Mouse (Mus musculus): ENCODE measurements around the gene Fgr.
A peak's percentile ranks its signal among the peaks of the same experiment; 100 is the strongest.

Gene Fgr

GRCm38 (mm10) chr4:132959679-132960045, 14.2 kb upstream of the Fgr start:
- peak; percentile 96 for DNase-seq (ENCODE audit: low spot score)

GRCm38 (mm10) chr4:132960313-132960712, 13.6 kb upstream of the Fgr start:
- peak; percentile 70 for DNase-seq (ENCODE audit: low spot score)

- peak; percentile 54 for DNase-seq (ENCODE audit: low spot score)
These were observed 12.8 kb upstream of the Fgr start for GRCm38 (mm10) chr4:132960864-132961639.

GRCm38 (mm10) chr4:132961866-132962265, 12.0 kb upstream of the Fgr start:
- peak; percentile 83 for DNase-seq (ENCODE audit: low spot score)

- no peak for DNase-seq (ENCODE audit: low spot score)
These were observed 11.3 kb upstream of the Fgr start for GRCm38 (mm10) chr4:132962628-132963027.

GRCm38 (mm10) chr4:132963436-132963835, 10.5 kb upstream of the Fgr start:
- DNase-seq (ENCODE audit: low spot score): peak; percentile 78

- DNase-seq (ENCODE audit: low spot score): no peak
These were observed 9.8 kb upstream of the Fgr start for GRCm38 (mm10) chr4:132964064-132964463.

GRCm38 (mm10) chr4:132964473-132964872, 9.4 kb upstream of the Fgr start:
- DNase-seq (ENCODE audit: low spot score): no peak

- no peak for DNase-seq (ENCODE audit: low spot score)
These were observed 5.6 kb upstream of the Fgr start for GRCm38 (mm10) chr4:132968105-132968938.

- peak; percentile 71 for DNase-seq (ENCODE audit: low spot score)
These were observed 2.3 kb upstream of the Fgr start for GRCm38 (mm10) chr4:132971601-132972000.

- DNase-seq (ENCODE audit: low spot score): no peak
These were observed 1.8 kb upstream of the Fgr start for GRCm38 (mm10) chr4:132972101-132972500.

- no peak for DNase-seq (ENCODE audit: low spot score)
These were observed 1.3 kb upstream of the Fgr start for GRCm38 (mm10) chr4:132972556-132972955.

GRCm38 (mm10) chr4:132973186-132973585, 709 bp upstream of the Fgr start:
- no peak for DNase-seq (ENCODE audit: low spot score)

GRCm38 (mm10) chr4:132974904-132975303, 1.0 kb downstream of the Fgr start:
- DNase-seq (ENCODE audit: low spot score): peak; percentile 80

- DNase-seq (ENCODE audit: low spot score): no peak
These were observed 1.9 kb downstream of the Fgr start for GRCm38 (mm10) chr4:132975791-132976190.

GRCm38 (mm10) chr4:132976729-132977128, 2.8 kb downstream of the Fgr start:
- no peak for DNase-seq (ENCODE audit: low spot score)

- DNase-seq (ENCODE audit: low spot score): no peak
These were observed 3.7 kb downstream of the Fgr start for GRCm38 (mm10) chr4:132977597-132977996.

GRCm38 (mm10) chr4:132979186-132979585, 5.3 kb downstream of the Fgr start:
- DNase-seq (ENCODE audit: low spot score): peak; percentile 42

- no peak for DNase-seq (ENCODE audit: low spot score)
These were observed 7.7 kb downstream of the Fgr start for GRCm38 (mm10) chr4:132981621-132982020.

- DNase-seq (ENCODE audit: low spot score): no peak
These were observed 9.1 kb downstream of the Fgr start for GRCm38 (mm10) chr4:132982999-132983398.

- DNase-seq (ENCODE audit: low spot score): no peak
These were observed 10.0 kb downstream of the Fgr start for GRCm38 (mm10) chr4:132983664-132984512.
